Mouse (Mus musculus): ENCODE data around the gene Ccdc50.
A peak's percentile ranks its signal among the peaks of the same experiment; 100 is the strongest.

Gene Ccdc50

DNA sequence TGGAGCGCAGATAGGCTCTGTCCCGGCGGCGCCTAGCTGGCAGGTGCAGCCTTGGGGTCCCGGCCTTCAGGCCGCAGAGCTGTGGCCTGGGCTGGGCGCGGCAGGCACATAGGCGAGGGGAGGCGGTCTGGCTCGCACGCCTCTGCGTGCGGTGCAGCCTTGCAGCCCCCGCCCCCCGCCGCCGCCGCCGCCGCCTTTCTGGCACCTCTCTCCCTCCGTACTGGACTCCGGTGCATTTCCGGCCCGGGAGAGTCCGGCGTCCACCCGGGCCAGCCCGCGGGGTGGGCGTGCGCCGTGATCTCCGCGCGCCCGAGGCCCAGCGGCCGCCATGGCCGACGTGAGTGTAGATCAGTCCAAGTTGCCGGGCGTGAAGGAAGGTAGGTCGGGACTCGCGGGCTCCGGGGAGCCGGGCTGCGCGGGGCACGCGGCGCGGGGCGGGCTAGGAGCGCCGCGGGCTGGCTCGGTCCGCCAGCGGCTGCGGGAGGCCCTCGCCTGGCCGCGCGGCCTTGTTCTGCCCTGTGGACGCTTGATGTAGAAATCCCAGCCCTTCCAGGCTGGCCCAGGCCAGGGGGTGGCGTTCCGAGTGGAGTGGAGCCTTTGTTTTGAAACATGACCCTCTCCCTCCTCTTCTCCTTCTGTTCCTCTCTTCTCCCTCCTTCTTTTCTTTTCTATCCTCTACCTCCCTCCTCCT lies at the start of gene Ccdc50:
Gene Ccdc50 (plus strand): TSS at position 109 of the 691 bp plus-strand sequence.
- DNase-seq: peak; percentile 84

GRCm38 (mm10) chr16:27347521-27347920 lies 41.1 kb upstream of the Ccdc50 start:
- peak; percentile 67 for DNase-seq

DNA sequence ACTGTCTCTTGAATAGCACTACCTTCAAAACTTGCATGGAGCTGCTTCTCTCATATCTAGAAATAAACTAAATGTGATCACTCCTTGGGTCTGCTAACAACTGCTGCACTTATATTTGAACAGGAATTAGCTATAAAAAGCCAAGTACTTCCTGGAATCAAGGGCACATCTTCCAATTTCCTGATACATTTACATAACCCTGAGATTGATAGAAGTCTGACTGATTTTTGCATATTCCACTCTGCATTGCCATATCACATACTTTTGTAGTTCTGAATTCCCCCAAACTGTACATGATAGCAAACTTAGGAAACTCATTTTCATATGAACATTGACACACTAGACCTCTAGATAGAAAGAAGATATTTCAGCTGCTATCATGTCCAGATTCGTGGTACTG lies 40.3 kb upstream of the Ccdc50 start:
- no peak for DNase-seq

DNA sequence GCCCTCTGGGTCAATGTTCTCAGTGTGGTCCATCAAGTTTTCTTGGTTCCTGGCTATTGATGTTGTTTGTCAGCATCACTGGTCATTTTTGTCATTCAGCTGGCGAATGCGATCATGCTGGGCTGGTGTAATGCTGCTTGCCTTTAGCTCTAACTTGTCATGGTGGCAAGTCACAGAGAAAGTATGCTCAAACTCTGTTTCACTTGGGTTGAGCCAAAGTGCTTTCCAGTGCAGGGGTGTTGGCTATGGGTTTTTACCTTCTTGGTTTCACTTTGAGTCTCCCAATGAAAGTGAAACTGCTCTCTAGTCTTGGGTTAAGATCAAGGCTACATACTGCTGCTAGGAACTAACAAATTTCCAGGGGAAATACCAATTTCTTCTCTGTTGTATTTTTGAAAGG lies 39.4 kb upstream of the Ccdc50 start:
- DNase-seq: no peak

DNA sequence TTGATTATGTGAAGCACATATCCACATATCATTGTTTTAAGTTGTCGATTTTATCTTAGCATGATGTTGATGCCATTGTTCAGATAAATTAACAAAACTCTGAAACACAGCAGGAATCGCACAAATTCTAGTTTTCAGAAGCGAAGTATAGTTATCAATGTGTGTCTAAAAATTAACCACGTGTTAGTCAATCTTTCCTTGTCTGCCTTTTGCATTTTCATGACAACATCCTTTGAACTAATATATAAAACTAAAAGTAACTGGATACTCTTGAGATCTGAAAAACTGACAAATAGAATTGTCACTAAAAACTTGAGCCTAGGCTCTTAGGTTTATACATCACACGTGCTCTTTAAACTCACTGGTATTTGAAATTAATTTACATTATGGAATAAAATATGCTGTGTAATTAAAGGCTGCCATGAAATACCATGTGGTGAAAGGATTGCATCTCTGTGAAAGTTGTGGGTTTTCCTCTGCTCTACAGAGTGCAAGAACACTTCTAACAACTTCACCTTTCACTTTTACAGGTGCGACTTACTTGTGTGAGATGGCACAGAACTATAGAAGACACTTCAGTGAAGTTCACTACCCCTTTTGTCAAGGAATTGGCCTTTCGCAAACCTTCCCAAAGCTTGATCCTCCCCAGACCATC lies 38.7 kb upstream of the Ccdc50 start:
- DNase-seq: no peak

GRCm38 (mm10) chr16:27354464-27354863 lies 34.2 kb upstream of the Ccdc50 start:
- DNase-seq: no peak

- no peak for DNase-seq
Measured at GRCm38 (mm10) chr16:27360059-27360458, 28.6 kb upstream of the Ccdc50 start.

DNA sequence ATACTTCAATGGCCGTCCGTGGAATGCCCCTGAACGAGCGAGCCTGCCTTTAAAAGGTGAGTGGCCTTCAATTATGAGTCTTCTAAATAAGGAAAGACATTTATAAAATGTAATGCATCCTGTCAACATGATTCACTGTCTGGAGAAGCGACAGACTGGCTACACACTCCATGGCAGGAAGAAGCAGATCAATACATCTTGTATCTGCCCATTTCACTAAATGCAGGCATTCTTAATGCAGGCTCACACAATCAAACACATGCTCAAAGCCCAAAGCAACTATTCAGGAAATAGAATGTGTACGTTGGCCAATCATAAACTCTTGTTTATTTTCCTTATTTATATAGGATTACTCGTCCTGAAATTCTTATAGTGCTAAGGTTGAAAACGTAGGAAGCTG lies 18.5 kb upstream of the Ccdc50 start, which contains the start of gene Uts2b:
Gene Uts2b (minus strand): TSS at position 49 of the 400 bp plus-strand sequence.
- DNase-seq: no peak

GRCm38 (mm10) chr16:27370700-27371099 lies 18.0 kb upstream of the Ccdc50 start:
- no peak for DNase-seq

- no peak for DNase-seq
Measured at GRCm38 (mm10) chr16:27374139-27374538, 14.5 kb upstream of the Ccdc50 start.

- peak; percentile 88 for DNase-seq
Measured at GRCm38 (mm10) chr16:27375318-27375717, 13.4 kb upstream of the Ccdc50 start.

GRCm38 (mm10) chr16:27376556-27376955 lies 12.1 kb upstream of the Ccdc50 start:
- DNase-seq: no peak

- no peak for DNase-seq
Measured at GRCm38 (mm10) chr16:27382217-27382616, 6.5 kb upstream of the Ccdc50 start.

DNA sequence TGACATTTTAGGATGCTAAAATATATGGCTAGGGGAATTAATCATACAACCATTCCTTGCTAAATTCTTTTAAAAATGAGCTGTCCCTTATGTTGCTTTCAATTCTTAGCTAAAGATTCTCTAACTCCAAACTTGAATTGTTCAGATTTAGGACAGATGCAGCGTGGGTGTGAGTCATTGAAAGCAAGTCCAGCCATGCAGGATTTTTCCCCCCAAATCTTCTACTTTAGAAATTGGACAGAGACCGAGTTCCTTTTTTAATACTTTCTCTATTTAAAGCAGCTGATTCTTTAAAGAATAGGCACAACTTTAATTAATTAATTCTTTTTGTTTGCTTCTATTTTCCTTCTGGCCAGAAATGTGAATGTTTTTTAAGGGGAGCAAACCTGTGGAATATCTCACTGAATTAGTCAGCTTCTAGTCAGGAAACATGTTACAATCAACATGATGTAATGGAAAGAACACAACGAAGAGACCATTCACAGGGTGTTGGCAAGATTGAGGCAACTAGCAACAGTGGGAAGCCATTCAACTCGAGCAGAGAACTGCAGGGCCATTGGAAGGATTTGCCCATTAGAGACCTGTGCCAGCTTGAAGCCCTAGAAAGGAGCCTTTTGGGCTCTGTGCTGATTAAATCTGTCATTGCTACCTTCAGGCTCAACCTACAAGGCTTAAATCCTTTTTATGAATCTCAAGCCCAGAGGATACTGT lies 3.6 kb upstream of the Ccdc50 start:
- no peak for DNase-seq

GRCm38 (mm10) chr16:27385649-27386048 lies 3.0 kb upstream of the Ccdc50 start:
- DNase-seq: no peak

- no peak for DNase-seq
Measured at GRCm38 (mm10) chr16:27386850-27387407, 1.7 kb upstream of the Ccdc50 start.

GRCm38 (mm10) chr16:27387634-27388611 lies 746 bp upstream of the Ccdc50 start:
- DNase-seq: peak; percentile 87

DNA sequence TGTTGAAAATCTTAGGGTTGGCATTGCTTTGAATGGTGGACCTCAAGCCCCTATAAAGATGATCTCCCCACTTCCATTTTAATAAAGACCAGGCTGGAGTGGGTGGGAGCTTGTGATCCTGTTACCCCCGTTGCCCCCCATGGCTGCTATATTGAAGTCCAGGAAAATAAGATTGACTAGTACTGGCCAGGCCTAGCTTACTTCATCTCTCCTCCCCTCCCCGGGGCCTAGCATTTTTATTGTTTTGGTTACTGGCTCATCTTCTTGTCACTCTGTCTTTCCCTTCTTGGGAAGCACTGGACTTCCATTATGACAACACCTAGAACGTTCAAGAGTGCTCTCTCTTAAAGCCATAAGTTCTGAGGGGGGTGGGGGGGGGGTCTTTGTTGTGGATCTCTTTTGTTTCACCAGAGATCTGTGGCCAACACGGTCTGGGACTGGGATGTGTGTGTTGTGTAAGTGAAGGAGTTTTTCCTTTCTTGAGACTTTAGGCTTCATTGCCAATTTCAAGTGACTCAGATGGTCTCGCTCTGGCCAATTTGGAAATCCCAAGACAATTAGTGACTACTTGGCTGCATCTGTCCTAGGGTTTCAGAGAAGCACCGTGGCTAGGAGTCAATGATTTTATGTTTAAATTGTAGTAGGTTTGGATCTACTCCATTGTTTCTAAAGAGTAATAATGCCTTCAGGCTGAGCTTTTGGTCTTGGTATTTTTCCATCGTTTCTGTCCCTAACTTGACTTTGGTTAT lies 1.0 kb downstream of the Ccdc50 start:
- DNase-seq: peak; percentile 21

GRCm38 (mm10) chr16:27390306-27390705 lies 1.6 kb downstream of the Ccdc50 start:
- no peak for DNase-seq

DNA sequence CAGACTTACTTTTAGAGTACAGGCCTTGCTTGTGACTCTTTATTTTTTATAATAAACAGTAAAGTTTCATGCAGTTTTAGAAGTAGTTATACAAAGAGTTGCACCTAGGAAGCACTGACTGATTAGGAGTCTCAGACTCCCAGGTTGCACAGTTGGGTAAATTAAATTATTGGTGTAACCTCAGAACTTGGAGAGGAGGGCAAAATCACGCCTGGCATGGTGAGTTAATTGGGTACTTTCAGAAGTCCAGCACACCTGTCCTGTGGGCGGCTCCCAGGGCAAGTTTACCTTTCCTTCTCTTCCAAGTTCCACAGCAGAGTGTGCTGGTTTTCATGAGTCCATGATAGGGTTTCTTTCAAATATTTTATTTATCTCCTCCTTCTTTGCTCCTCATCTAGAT lies 3.2 kb downstream of the Ccdc50 start:
- DNase-seq: no peak

DNA sequence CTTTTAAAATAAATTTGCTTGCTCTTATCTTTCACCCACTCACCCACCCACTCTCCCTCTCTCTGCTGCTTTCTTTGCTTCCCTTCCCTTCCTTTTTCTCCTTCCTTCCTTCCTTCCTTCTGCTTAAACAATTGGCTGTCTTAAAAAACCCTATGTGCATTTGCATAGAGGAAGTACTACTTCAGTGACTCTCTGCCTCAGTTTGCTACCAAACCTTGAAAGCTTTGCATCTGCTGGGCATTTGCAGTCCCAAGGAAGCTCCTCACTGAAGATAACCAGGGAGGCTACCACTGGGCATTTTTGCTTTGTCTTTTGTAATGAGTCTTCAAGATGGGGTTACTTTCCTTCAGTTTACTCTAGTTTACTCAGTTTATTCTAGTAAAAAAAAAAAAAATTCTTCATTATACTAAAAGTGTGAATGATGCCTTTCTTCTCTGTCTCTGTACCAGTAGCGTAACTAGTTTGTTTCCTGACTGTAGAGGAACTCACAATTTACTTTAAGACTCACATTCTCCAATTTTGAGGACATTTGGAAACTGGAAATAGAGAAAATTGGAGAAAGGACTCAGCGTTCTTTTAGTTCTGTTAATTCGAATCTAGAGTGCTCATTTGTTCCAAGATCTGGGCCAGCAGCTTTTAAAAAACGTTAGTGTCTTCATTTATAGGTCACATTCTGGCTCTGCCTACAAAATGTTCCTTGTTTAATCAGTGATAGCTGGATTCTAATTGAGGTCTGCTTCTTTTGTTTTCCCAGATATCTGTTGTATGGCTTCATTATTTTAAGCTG lies 6.8 kb downstream of the Ccdc50 start:
- peak; percentile 15 for DNase-seq

Data from kidney, adult 9 months (tissue).